Mouse (Mus musculus): ENCODE data around the gene Odf2. TPM values are rescaled to one million over a fixed set of nuclear protein-coding genes. Genes with fewer than 3 reads are reported as not detected.
"Not testable (repeated sequence)": the region's sequence is repeated elsewhere in the genome, so short reads cannot be mapped to it uniquely, and the experiment has no call there.

Gene Odf2
- polyA plus RNA-seq, 1 experiment = 50.6 TPM

GRCm38 (mm10) chr2:29868949-29869645 lies 19.9 kb upstream of the Odf2 start, which contains the start of gene Cercam:
TSS of gene Cercam (plus strand) at chr2:29869164.
- no peak within 1 kb of the TSS for H3K27ac ChIP-seq (ENCODE audit: insufficient read depth, low read depth, low read length)
- peaks cover 20% of the 10 kb centered on the region for H3K4me1 ChIP-seq (ENCODE audit: control insufficient read depth, insufficient read depth, low read length)
- peak within 1 kb of the TSS; percentile 64 for H3K4me3 ChIP-seq (ENCODE audit: insufficient read depth, low read length)
- TF ChIP-seq CTCF (IDR thresholded peaks at IDR 0.05; ENCODE audit: low read depth, low read length) (peak; percentile 73), POLR2A (IDR thresholded peaks at IDR 0.05; ENCODE audit: borderline replicate concordance, low read depth, low read length) (no peak)

GRCm38 (mm10) chr2:29869646-29870451 lies 19.2 kb upstream of the Odf2 start:
- Histone ChIP-seq H3K4me3 (ENCODE audit: insufficient read depth, low read length) (peak overlapping the region; percentile 64; the same call in 1 of the 2 replicates), H3K27ac (ENCODE audit: insufficient read depth, low read depth, low read length) (no peak overlapping the region), H3K4me1 (ENCODE audit: control insufficient read depth, insufficient read depth, low read length) (peaks cover 20% of the 10 kb centered on the region)
- no peak for TF ChIP-seq POLR2A (IDR thresholded peaks at IDR 0.05; ENCODE audit: borderline replicate concordance, low read depth, low read length)
- no peak for TF ChIP-seq CTCF (IDR thresholded peaks at IDR 0.05; ENCODE audit: low read depth, low read length)

- Histone ChIP-seq H3K4me3 (ENCODE audit: insufficient read depth, low read length) (no peak overlapping the region), H3K4me1 (ENCODE audit: control insufficient read depth, insufficient read depth, low read length) (peaks cover 20% of the 10 kb centered on the region), H3K27ac (ENCODE audit: insufficient read depth, low read depth, low read length) (no peak overlapping the region)
- no peak for TF ChIP-seq CTCF (IDR thresholded peaks at IDR 0.05; ENCODE audit: low read depth, low read length)
- TF ChIP-seq POLR2A (IDR thresholded peaks at IDR 0.05; ENCODE audit: borderline replicate concordance, low read depth, low read length) = no peak
Observed at GRCm38 (mm10) chr2:29872581-29873295, 16.3 kb upstream of the Odf2 start.

GRCm38 (mm10) chr2:29873801-29874200 lies 15.2 kb upstream of the Odf2 start:
- H3K4me1 ChIP-seq (ENCODE audit: control insufficient read depth, insufficient read depth, low read length) = peaks cover 20% of the 10 kb centered on the region
- H3K4me3 ChIP-seq (ENCODE audit: insufficient read depth, low read length) = no peak overlapping the region
- H3K27ac ChIP-seq (ENCODE audit: insufficient read depth, low read depth, low read length) = 0 out of 2 replicates have a peak overlapping the region, but pooled peaks have one; percentile 5
- TF ChIP-seq CTCF (IDR thresholded peaks at IDR 0.05; ENCODE audit: low read depth, low read length) = no peak
- TF ChIP-seq POLR2A (IDR thresholded peaks at IDR 0.05; ENCODE audit: borderline replicate concordance, low read depth, low read length) = no peak

GRCm38 (mm10) chr2:29878061-29878460 lies 11.0 kb upstream of the Odf2 start:
- H3K4me1 ChIP-seq (ENCODE audit: control insufficient read depth, insufficient read depth, low read length) = peaks cover 13% of the 10 kb centered on the region
- no peak overlapping the region for H3K27ac ChIP-seq (ENCODE audit: insufficient read depth, low read depth, low read length)
- TF ChIP-seq CTCF (IDR thresholded peaks at IDR 0.05; ENCODE audit: low read depth, low read length) (no peak), POLR2A (IDR thresholded peaks at IDR 0.05; ENCODE audit: borderline replicate concordance, low read depth, low read length) (no peak)

GRCm38 (mm10) chr2:29879191-29879590 lies 9.8 kb upstream of the Odf2 start:
- no peak for TF ChIP-seq CTCF (IDR thresholded peaks at IDR 0.05; ENCODE audit: low read depth, low read length)
- no peak for TF ChIP-seq POLR2A (IDR thresholded peaks at IDR 0.05; ENCODE audit: borderline replicate concordance, low read depth, low read length)
- H3K4me3 ChIP-seq (ENCODE audit: insufficient read depth, low read length) = no peak overlapping the region
- H3K27ac ChIP-seq (ENCODE audit: insufficient read depth, low read depth, low read length) = no peak overlapping the region
- peaks cover 2% of the 10 kb centered on the region; the same call in 1 of the 2 replicates for H3K4me1 ChIP-seq (ENCODE audit: control insufficient read depth, insufficient read depth, low read length)

More at GRCm38 (mm10) chr2:29878061-29878460, 11.0 kb upstream of the Odf2 start:
- no peak overlapping the region for H3K4me3 ChIP-seq (ENCODE audit: insufficient read depth, low read length)

- Histone ChIP-seq H3K4me3 (ENCODE audit: insufficient read depth, low read length) (no peak overlapping the region), H3K4me1 (ENCODE audit: control insufficient read depth, insufficient read depth, low read length) (no peaks in the 10 kb centered on the region), H3K27ac (ENCODE audit: insufficient read depth, low read depth, low read length) (no peak overlapping the region)
- TF ChIP-seq POLR2A (IDR thresholded peaks at IDR 0.05; ENCODE audit: borderline replicate concordance, low read depth, low read length) (no peak), CTCF (IDR thresholded peaks at IDR 0.05; ENCODE audit: low read depth, low read length) (no peak)
Observed at GRCm38 (mm10) chr2:29879964-29880830, 8.8 kb upstream of the Odf2 start.

GRCm38 (mm10) chr2:29886659-29887292 lies 2.2 kb upstream of the Odf2 start:
- peaks cover 19% of the 10 kb centered on the region for H3K4me1 ChIP-seq (ENCODE audit: control insufficient read depth, insufficient read depth, low read length)
- H3K27ac ChIP-seq (ENCODE audit: insufficient read depth, low read depth, low read length); H3K4me3 ChIP-seq (ENCODE audit: insufficient read depth, low read length): not testable (repeated sequence)

Data from bone marrow macrophage, adult 2 months (primary cell).